Mouse (Mus musculus) ES-E14 (cell line): ENCODE results near the gene Olfr575. TPM values are rescaled to one million over a fixed set of nuclear protein-coding genes. Genes with fewer than 3 reads are reported as not detected.

Experiments
- DNase-seq: peaks from one replicate; pipeline ENCODE4 v3.0.0-alpha.2; 2013; ENCODE audit warnings: low read depth, low spot score
- H3K27ac ChIP-seq: 2 replicates; pipeline ENCODE4 v1.5.1; 2012; ENCODE audit warnings: low read depth, mild to moderate bottlenecking, low read length, moderate library complexity, mixed read lengths; ENCODE audit not compliant: poor library complexity, insufficient read depth, severe bottlenecking
- H3K36me3 ChIP-seq: 2 replicates; pipeline ENCODE4 v1.6.1; 2012; ENCODE audit warnings: mild to moderate bottlenecking, low read length, moderate library complexity, mixed read lengths; ENCODE audit not compliant: control insufficient read depth, poor library complexity, insufficient read depth, severe bottlenecking
- H3K4me1 ChIP-seq, 2 experiments: fragments of 150-350 bp in 1 of 2; sonication (generic) in 1 of 2; 2 replicates each; pipeline ENCODE4 v1.6.1; 2012; ENCODE audit warnings: low read length in 2 of 2, mild to moderate bottlenecking in 1 of 2, mixed read lengths in 1 of 2; ENCODE audit not compliant: control insufficient read depth in 2 of 2, insufficient read depth in 2 of 2, poor library complexity in 1 of 2
- H3K4me3 ChIP-seq, 2 experiments: fragments of 150-350 bp in 1 of 2; sonication (generic) in 1 of 2; 2 replicates each; pipeline ENCODE4 v1.5.1; 2012; ENCODE audit warnings: low read length in 2 of 2, low read depth in 1 of 2, mild to moderate bottlenecking in 1 of 2, mixed read lengths in 1 of 2; ENCODE audit not compliant: insufficient read depth in 1 of 2, poor library complexity in 1 of 2, severe bottlenecking in 1 of 2
- H3K9ac ChIP-seq: 2 replicates; pipeline ENCODE4 v1.6.1; 2012; ENCODE audit warnings: low read depth, mild to moderate bottlenecking, low read length, mixed read lengths; ENCODE audit not compliant: poor library complexity, insufficient read depth, severe bottlenecking
- H3K9me3 ChIP-seq: fragments of 150-350 bp; sonication (generic); 2 replicates; pipeline ENCODE4 v1.6.1; 2012; ENCODE audit warnings: low read depth, mild to moderate bottlenecking, low read length; ENCODE audit not compliant: control insufficient read depth, insufficient read depth
- CHD2 ChIP-seq: IDR thresholded peaks from 2 replicates; pipeline ENCODE4 v1.6.1; 2014; ENCODE audit warnings: mild to moderate bottlenecking, low read depth, low read length, inconsistent platforms
- HCFC1 ChIP-seq: IDR thresholded peaks from 2 replicates; pipeline ENCODE4 v1.6.1; 2012; ENCODE audit warnings: low read length, inconsistent platforms, borderline replicate concordance; ENCODE audit not compliant: insufficient read depth
- MAFK ChIP-seq: IDR thresholded peaks from 2 replicates; pipeline ENCODE4 v1.6.1; 2014; ENCODE audit warnings: mild to moderate bottlenecking, low read depth, low read length, inconsistent platforms; ENCODE audit not compliant: insufficient read depth
- ZC3H11A ChIP-seq: IDR thresholded peaks from 2 replicates; pipeline ENCODE4 v1.6.1; 2012; ENCODE audit warnings: low read depth, mild to moderate bottlenecking, inconsistent platforms, low read length, borderline replicate concordance
- ZNF384 ChIP-seq: IDR thresholded peaks from 2 replicates; pipeline ENCODE4 v1.6.1; 2012; ENCODE audit warnings: low read depth, low read length, inconsistent platforms
- in situ Hi-C, 2 experiments: fragments of 600-800 bp; cut with MboI; formaldehyde crosslinking; loops; one replicate each; pipeline ENCODE4 v1.15.1; 2025; ENCODE audit warnings: low sequenced_read_pairs in 2 of 2, inconsistent platforms in 1 of 2; ENCODE audit not compliant: unreplicated experiment in 2 of 2
- total RNA-seq: library from RNA; depleted of rRNA; stranded (reverse); fragments of 300-350 nt; gene quantifications from 2 replicates; pipeline ENCODE4 v1.2.3, GENCODE M21; 2012

Gene Olfr575
- total RNA-seq, 1 experiment: not detected

DNA sequence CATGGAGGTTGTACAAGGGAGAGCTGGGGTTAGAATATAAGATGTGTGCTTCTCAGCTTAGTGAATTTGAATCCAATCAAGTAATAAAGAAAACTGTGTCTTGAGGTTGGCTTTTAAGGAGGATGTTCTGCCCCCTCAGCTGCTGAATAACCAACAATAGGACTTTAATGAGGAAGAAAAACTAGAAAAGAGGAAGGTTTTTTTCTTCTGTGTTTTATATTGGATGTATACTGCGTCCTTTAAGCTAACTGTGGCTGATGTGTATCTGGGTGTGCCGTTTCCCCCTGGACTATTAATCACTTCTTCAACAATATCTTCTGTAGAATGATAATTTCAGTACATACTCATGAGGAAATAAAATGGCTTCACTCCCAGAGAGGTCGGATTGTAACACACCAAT lies 31.5 kb downstream of the Olfr575 start:
- Histone ChIP-seq H3K4me1 (no peaks in the 10 kb centered on the region), H3K9ac (no peak overlapping the region), H3K36me3 (no peaks in the 10 kb centered on the region), H3K9me3 (no peaks in the 10 kb centered on the region), H3K4me3 (no peak overlapping the region), H3K27ac (no peak overlapping the region)
- in situ Hi-C loops: no loop called here
- no peak for DNase-seq
- TF ChIP-seq HCFC1 (no peak), ZC3H11A (no peak), ZNF384 (no peak)

DNA sequence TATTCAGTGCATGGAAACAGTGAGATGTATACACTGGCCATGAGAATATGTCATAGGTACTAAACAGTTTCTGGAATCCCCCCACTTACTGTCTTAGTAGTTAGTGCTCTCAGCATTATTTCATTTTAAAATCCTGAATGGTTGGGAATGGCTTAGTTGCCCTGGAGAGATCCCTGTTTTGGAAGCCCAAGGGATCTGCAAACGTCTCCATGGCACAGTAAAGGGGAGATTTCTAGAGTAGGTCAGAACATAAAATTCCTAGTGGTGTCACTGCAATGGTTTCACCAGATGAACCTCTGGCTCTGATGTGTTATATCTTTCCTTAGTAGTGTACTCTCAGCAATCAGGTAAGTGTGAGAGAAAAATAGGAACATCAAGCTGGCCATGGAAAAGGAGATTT lies 34.5 kb downstream of the Olfr575 start, which contains the start of gene Olfr572:
TSS of gene Olfr572 (plus strand) at position 301 of the 400 bp plus-strand sequence.
- Histone ChIP-seq H3K36me3 (no peaks in the 10 kb centered on the region), H3K4me3 (no peak within 1 kb of the TSS), H3K9ac (no peak within 1 kb of the TSS), H3K4me1 (no peaks in the 10 kb centered on the region), H3K9me3 (no peaks in the 10 kb centered on the region), H3K27ac (no peak within 1 kb of the TSS)
- in situ Hi-C loops: loop anchor here in 1 of 2 experiments (25.0 kb wide), 1 partner anchor 412 kb away; no protein-coding TSS in a partner anchor
- TF ChIP-seq ZNF384 (no peak), CHD2 (no peak), ZC3H11A (no peak), HCFC1 (no peak), MAFK (no peak)
- no peak for DNase-seq

DNA sequence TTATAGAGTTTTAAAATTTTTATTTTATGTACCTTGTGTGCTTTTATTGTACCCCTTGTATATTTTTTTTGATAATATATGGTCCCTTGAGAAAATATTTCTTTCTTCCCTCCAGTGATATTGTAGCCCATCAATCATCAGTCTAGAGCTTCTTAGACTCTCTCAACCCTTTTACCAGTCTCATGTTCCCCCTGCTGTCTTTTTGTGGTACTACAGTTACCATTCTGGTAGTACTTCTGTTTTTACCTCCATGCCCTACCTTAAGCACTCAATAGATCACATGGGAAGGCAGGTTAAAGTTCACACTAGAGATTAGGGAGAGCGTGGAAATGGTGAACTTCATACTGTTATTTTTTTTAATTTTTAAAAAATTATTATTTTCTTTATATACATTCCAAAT lies 38.9 kb downstream of the Olfr575 start:
- TF ChIP-seq ZNF384 (no peak), MAFK (no peak), HCFC1 (no peak), ZC3H11A (peak; percentile 91), CHD2 (no peak)
- in situ Hi-C loops: loop anchor here (10.0 to 25.0 kb wide), 2 partner anchors 407 to 415 kb away; no protein-coding TSS in a partner anchor
- Histone ChIP-seq H3K36me3 (no peaks in the 10 kb centered on the region), H3K9me3 (no peaks in the 10 kb centered on the region), H3K27ac (no peak overlapping the region), H3K4me1 (no peaks in the 10 kb centered on the region), H3K4me3 (no peak overlapping the region), H3K9ac (no peak overlapping the region)
- DNase-seq: peak; percentile 73

DNA sequence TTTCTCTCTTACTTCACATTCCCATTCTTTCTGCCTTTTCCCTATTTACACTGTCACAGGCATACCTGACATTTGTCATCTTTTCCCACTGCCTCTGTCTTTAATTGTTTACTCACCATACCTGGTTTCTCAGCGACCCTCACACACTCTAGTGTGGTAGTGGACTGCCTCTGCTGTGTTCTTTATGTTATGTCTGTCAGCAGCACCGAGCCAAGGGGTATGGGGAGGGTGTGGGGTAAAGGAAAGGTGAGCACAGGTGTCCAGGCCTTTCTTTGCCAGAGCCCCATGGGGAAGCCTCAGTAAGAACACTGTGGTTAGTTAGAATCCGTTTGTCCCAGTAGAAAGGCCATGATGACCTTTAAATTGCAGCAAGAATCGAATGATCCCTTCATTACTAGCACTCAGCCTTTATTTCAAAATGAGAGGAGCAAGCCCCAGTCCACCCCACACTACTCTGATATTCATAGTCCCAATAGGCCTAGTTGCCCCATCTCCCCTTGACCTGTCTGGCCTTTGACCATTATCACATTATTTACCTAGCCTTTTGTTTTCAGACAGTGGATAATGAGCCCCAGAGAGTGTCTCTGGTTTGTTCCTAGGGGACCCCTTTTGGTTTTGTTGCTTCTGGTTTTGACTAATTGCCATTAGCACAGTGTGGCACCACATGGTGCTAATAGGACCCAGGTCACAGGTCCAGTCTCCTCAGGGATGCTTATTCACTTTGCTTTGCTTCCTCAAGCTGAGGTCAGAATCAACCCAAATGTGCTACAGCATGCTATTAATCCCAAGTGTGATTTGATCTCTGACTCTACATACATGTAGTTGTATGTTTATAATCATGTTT lies 41.3 kb downstream of the Olfr575 start, which contains the start of gene Olfr571:
TSS of gene Olfr571 (minus strand) at position 505 of the 844 bp plus-strand sequence.
- Histone ChIP-seq H3K4me3 (no peak within 1 kb of the TSS), H3K9me3 (no peaks in the 10 kb centered on the region), H3K27ac (no peak within 1 kb of the TSS), H3K4me1 (no peaks in the 10 kb centered on the region), H3K9ac (no peak within 1 kb of the TSS), H3K36me3 (no peaks in the 10 kb centered on the region)
- in situ Hi-C loops: loop anchor here (10.0 to 25.0 kb wide), 2 partner anchors 405 to 412 kb away; no protein-coding TSS in a partner anchor
- TF ChIP-seq MAFK: no peak
- no peak for TF ChIP-seq ZNF384
- no peak for TF ChIP-seq HCFC1
- TF ChIP-seq CHD2: no peak
- TF ChIP-seq ZC3H11A: no peak
- DNase-seq: no peak
